Mouse (Mus musculus) limb, embryonic 10.5 days (tissue): ENCODE results near the gene Shisa5. TPM values are rescaled to one million over a fixed set of nuclear protein-coding genes. Genes with fewer than 3 reads are reported as not detected.

ENCODE experiments used
- DNase-seq: peaks from one replicate; pipeline ENCODE4 v3.0.0-alpha.2; 2017; ENCODE audit warnings: low spot score
- H3K27ac ChIP-seq: fragments of 300-500 bp; sonication (generic); 2 replicates; pipeline ENCODE4 v1.5.1; 2016; ENCODE audit warnings: mild to moderate bottlenecking
- H3K27me3 ChIP-seq: fragments of 300-500 bp; sonication (generic); 2 replicates; pipeline ENCODE4 v1.6.1; 2016; ENCODE audit warnings: low read depth, mild to moderate bottlenecking; ENCODE audit not compliant: poor library complexity, severe bottlenecking
- H3K36me3 ChIP-seq: fragments of 300-500 bp; sonication (generic); 2 replicates; pipeline ENCODE4 v1.6.1; 2016; ENCODE audit warnings: mild to moderate bottlenecking, moderate library complexity
- H3K4me1 ChIP-seq: fragments of 300-500 bp; sonication (generic); 2 replicates; pipeline ENCODE4 v1.6.1; 2016
- H3K4me3 ChIP-seq: fragments of 300-500 bp; sonication (generic); 2 replicates; pipeline ENCODE4 v1.5.1; 2016; ENCODE audit warnings: mild to moderate bottlenecking, moderate library complexity
- H3K9me3 ChIP-seq: fragments of 300-500 bp; sonication (generic); replicated peaks from 2 replicates; pipeline ENCODE4 v1.6.1; 2016; ENCODE audit warnings: mild to moderate bottlenecking
- WGBS: fragments of 180-500 bp; shearing (Covaris S2); methylation state at CpG from one replicate; pipeline ENCODE4 v1.1.7; 2016; 5-methylcytosine and 5-hydroxymethylcytosine counted together
- polyA plus RNA-seq: library from polyadenylated mRNA; unstranded; fragments of >200 nt; fragmentation: Nextera tagmentation; extraction: Ambion mirVana; gene quantifications from 2 replicates; pipeline ENCODE4 v1.2.1, GENCODE M21; 2016

Gene Shisa5
- polyA plus RNA-seq, 1 experiment from 2014 or later, result 44.4 TPM

DNA sequence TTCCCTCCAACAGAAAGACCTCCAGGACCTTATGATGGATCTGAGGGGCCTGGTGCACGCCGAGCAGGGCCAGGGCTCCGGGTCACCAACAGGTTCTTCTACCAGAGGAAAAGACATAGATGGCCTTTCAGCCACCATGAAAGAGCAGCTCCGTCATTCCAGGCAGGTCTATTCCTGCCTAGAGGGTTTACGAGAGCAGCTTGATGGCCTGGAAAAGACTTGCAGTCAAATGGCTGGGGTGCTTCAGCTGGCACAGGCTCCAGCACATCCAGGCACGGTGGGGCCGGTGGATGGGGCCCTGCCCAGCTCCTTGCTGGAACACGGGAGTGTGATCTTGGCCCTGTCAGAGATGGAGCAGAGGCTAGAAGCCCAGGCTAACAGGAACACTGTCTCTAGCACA is 53.4 kb downstream of the Shisa5 start:
- DNase-seq, result no peak
- H3K27me3 ChIP-seq, result no peaks in the 10 kb centered on the region
- H3K4me1 ChIP-seq, result peaks cover 36% of the 10 kb centered on the region
- H3K4me3 ChIP-seq, result no peak overlapping the region
- 86% methylated on average over 8 of the region's 8 CpGs for WGBS
- H3K36me3 ChIP-seq, result peaks cover 33% of the 10 kb centered on the region
- H3K9me3 ChIP-seq, result no peaks in the 10 kb centered on the region
- H3K27ac ChIP-seq, result no peak overlapping the region

DNA sequence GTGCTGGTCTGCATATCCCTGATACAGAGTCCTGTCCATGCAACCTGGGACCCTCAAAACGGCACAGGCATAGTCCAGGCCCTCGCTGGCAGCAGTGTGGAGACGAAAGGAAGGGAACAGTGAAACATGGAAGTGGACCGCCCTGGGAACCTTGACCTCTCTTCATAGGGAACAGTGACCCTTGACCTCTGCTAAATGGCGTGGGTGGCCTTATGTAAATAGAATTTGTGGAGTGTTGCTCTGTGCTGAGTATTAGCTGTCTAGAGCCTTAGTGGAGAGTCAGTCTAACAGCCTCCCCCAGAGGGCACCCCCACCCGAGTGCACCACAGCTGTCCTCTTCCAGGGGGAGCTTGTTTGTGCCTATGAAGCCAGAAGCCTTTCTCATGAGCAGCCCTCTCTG is 54.4 kb downstream of the Shisa5 start:
- Histone ChIP-seq H3K9me3 (no peaks in the 10 kb centered on the region), H3K27me3 (no peaks in the 10 kb centered on the region), H3K4me3 (no peak overlapping the region), H3K27ac (peak overlapping the region; percentile 33; the same call in 1 of the 2 replicates), H3K4me1 (peaks cover 46% of the 10 kb centered on the region), H3K36me3 (peaks cover 34% of the 10 kb centered on the region)
- DNase-seq, result no peak
- 52% methylated on average over 6 of the region's 6 CpGs for WGBS

DNA sequence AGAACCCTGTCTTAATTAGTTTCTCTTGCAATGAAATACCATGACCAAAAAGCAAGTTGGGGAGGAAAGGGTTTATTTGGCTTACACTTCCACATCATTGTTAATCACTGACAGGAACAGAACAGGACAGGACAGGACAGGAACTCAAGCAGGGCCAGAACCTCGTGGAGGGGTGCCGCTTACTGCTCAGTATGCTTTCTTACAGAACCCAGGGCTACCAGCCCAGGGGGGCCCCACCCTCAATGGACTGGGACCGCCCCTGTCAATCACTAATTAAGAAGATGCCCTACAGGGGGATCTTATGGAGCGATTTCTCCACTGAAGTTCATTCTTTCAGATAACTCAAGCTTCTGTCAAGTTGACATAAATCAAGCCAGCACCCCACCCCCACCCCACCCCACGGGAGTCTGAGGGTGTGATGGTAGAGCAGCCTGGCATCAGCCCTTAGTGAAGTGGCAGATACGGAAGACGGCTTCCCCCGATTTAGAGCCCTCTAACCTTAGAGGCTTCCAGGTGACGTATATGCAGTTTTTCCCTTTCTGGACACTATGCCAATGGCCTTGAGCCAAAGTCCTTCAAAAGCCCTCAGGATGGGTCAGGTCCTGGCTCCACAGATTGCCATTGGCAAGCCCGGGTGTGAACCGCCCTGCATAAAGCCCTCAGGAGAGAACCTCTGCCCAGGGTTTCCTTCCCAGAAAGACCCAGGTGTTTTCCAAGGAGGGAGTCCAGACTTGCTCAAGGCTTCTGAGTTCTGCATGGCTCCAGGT is 55.6 kb downstream of the Shisa5 start:
- no peaks in the 10 kb centered on the region for H3K9me3 ChIP-seq
- peaks cover 40% of the 10 kb centered on the region for H3K36me3 ChIP-seq
- 14% methylated on average over 11 of the region's 11 CpGs for WGBS
- H3K4me3 ChIP-seq, result peak overlapping the region; percentile 81
- H3K27me3 ChIP-seq, result no peaks in the 10 kb centered on the region
- peak overlapping the region; percentile 100 for H3K27ac ChIP-seq
- no peak for DNase-seq
- H3K4me1 ChIP-seq, result peaks cover 54% of the 10 kb centered on the region

DNA sequence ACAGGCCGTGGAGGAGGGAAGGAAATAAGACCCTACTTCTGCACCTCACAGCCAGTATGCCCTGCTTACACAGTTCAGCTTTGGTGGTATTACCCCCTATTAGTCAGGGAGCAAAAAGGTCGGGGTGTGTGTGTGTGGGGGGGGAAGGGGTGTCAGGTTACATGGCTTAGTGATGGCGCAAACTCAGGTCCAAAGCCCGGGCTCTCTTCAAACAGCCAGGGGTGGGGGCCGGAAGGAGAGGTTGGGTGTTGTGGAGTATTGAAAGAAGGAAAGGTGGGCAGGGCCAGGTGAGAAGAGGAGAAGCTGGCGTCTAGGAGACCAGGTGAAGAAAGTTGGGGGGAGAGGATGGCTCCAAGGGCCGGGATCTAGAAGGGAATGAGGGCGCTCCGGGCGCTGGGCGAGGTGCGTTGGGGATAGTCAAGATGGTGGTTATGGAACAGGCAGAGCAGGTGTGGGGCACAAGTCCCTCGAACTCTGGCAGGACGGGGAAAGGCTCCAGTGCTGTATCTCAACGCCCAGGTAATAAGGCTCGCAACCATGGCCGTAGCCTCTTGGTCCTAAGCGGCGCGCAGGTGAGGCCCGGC is 56.3 kb downstream of the Shisa5 start:
- peak overlapping the region; percentile 100 for H3K27ac ChIP-seq
- peaks cover 44% of the 10 kb centered on the region for H3K36me3 ChIP-seq
- DNase-seq, result peak; percentile 81
- peaks cover 58% of the 10 kb centered on the region for H3K4me1 ChIP-seq
- H3K4me3 ChIP-seq, result peak overlapping the region; percentile 81
- no peaks in the 10 kb centered on the region for H3K9me3 ChIP-seq
- under 1% methylated on average over 21 of the region's 21 CpGs for WGBS
- no peaks in the 10 kb centered on the region for H3K27me3 ChIP-seq

DNA sequence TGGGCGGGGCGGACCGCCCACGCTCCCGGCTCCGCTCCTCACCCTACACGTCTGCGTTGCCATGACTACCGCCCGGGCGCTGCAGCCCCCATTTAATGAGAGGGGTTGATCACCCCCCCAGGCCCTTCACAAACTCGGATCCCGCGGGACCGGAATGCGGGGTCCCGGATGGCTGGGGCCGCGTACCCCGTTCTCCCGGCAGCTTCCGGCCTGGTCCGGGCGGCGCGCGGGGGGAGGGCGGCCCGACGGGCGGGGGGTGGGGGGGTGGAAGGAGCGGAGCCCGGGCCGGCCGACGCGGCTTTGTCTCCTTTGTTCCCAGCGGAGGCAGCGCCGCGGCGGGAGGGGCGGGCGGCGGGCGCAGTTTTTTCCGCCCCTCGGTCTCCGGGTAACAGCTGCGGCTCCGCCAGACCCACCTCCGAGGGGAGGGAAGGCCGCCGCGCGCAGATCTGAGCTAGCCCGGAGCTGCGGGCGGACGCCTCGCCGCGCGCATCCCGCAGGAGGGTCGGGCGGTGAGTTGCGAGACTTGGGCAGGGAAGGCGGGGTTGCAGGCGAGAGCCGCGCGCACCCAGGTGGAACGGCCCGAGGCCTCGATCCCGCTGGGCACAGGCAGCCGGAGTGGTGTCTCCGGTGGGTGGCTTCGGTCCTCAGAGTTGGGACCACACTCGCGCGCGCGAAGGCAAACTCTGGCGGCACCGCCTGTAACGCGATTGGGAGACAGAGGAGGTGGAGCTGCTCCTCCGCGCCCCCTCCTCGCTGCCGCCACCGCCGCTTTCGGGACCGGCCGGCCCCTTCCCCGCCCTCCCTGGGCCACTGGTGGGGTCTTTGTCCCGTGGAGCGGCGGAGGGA is 57.0 kb downstream of the Shisa5 start, which contains the start of gene Plxnb1:
Plxnb1 (plus strand) TSS at position 253 of the 846 bp plus-strand sequence.
- H3K36me3 ChIP-seq, result peaks cover 45% of the 10 kb centered on the region
- peaks cover 58% of the 10 kb centered on the region for H3K4me1 ChIP-seq
- WGBS, result under 1% methylated on average over 91 of the region's 102 CpGs

DNA sequence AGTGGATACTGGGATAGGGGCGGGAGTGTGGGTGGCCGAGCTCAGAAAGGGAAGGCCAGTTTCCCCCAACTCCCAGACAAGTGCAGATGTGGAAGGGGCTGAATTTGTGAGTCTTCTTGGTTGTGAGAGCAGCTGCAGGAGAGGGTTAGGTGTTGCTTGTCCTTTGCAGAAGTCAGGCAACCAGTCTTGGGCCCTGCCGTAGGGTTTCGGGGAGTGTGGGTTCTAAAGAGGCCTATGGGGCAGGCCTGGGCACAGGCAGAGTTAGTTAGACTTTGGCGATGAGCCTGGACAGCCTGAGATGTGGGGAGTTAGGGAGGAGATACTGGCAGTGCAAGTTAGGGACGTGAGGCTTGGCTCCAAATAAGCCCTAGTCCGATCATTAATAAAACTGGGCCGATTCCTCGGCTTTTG is 57.9 kb downstream of the Shisa5 start:
- H3K4me1 ChIP-seq, result peaks cover 58% of the 10 kb centered on the region
- H3K27me3 ChIP-seq, result no peaks in the 10 kb centered on the region
- WGBS, result 33% methylated on average over 9 of the region's 9 CpGs
- H3K9me3 ChIP-seq, result no peaks in the 10 kb centered on the region
- peaks cover 45% of the 10 kb centered on the region for H3K36me3 ChIP-seq
- DNase-seq, result peak; percentile 57
- H3K4me3 ChIP-seq, result peak overlapping the region; percentile 81
- H3K27ac ChIP-seq, result peak overlapping the region; percentile 100

More for the DNA sequence above, 57.0 kb downstream of the Shisa5 start, which contains the start of gene Plxnb1:
- peak within 1 kb of the TSS; percentile 100 for H3K27ac ChIP-seq
- H3K9me3 ChIP-seq, result no peaks in the 10 kb centered on the region
- peak within 1 kb of the TSS; percentile 81 for H3K4me3 ChIP-seq
- peak; percentile 90 for DNase-seq
- no peaks in the 10 kb centered on the region for H3K27me3 ChIP-seq

DNA sequence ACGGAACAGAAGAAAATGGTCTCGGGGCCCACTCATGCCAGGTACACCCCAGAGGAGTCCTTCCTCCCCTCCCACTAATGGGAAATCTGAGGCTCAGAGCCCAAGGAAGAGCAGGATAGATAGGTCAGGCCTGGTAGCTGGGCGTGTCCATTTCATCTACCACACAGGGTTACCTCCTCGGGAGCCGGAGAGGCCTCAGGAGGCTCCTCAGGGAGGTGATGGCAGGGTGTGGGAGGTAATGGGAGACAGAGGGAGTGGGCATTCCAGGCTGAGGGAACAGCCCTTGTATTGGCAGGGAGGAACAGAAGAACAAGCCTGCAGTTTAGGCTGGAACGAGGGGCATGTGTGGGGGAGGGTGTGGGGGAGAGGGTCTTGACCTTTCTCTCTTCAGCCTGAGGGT is 58.5 kb downstream of the Shisa5 start:
- Histone ChIP-seq H3K27me3 (no peaks in the 10 kb centered on the region), H3K27ac (peak overlapping the region; percentile 100), H3K4me1 (peaks cover 58% of the 10 kb centered on the region), H3K36me3 (peaks cover 45% of the 10 kb centered on the region), H3K9me3 (no peaks in the 10 kb centered on the region), H3K4me3 (peak overlapping the region; percentile 81)
- DNase-seq, result no peak
- 44% methylated on average over 6 of the region's 6 CpGs for WGBS

DNA sequence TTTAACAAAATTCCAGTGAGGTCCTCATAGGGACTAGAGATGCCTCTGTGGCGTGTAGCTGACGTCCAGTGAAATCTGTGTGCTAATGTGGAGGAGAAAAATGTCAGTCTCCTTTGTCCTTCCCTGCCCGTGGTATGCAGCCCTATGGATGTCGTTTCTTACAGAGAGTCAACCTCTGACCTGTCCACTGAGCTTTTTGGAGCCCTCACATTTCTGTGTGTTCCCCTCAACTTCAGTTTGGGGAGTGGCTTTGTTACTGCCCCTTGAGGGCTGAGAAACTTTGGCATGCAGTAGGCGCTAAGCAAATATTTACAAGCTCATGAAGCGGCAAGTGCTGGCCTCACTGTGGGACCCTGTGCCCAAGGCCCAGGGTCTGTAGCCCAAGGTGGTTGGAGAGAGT is 58.9 kb downstream of the Shisa5 start:
- no peak for DNase-seq
- 63% methylated on average over 6 of the region's 6 CpGs for WGBS
- H3K27ac ChIP-seq, result peak overlapping the region; percentile 100
- H3K9me3 ChIP-seq, result no peaks in the 10 kb centered on the region
- peak overlapping the region; percentile 81 for H3K4me3 ChIP-seq
- H3K27me3 ChIP-seq, result no peaks in the 10 kb centered on the region
- peaks cover 58% of the 10 kb centered on the region for H3K4me1 ChIP-seq
- peaks cover 46% of the 10 kb centered on the region for H3K36me3 ChIP-seq

DNA sequence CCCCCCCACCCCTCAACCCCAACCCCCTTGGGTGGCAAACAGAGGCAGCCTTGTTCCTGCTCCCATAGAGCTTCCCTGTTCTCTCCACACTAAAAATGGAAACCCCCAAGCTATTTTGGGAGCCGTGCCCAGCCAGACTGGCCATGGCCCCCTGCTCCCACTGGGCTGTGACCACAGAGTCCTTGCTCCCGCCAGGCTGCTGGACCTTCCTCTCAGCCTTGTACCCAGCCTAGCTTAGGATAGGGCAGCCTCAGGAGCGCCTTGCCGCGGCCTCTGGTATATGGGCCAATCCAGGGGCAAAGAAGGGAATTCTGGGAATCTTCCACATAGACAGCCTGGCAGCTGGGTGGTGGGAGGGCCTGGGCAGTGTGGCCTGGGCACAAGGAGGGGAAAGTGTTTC is 59.5 kb downstream of the Shisa5 start:
- 82% methylated on average over 5 of the region's 5 CpGs for WGBS
- H3K4me1 ChIP-seq, result peaks cover 53% of the 10 kb centered on the region
- H3K27ac ChIP-seq, result peak overlapping the region; percentile 100

DNA sequence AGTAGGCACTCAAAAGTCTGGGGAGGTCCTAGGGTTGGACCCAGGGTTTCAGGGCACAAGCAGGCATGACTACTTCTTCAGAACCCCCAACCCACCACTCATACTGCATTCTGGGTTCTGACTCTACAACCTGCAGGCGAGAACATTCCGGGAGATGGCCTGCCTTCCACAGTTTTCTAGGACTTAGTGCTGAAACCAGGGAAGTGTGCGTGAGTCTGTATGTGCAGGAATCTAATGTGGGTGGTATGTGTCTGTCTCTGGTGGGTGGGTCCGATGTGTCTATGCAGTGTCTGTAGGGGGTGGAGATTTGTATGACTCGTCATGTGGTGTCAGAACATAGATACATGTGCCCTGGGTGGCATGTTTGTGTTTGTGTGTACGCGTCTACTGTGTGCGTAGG is 60.0 kb downstream of the Shisa5 start:
- WGBS, result 93% methylated on average over 8 of the region's 8 CpGs
- Histone ChIP-seq H3K4me3 (no peak overlapping the region), H3K36me3 (peaks cover 51% of the 10 kb centered on the region), H3K9me3 (no peaks in the 10 kb centered on the region), H3K4me1 (peaks cover 48% of the 10 kb centered on the region), H3K27me3 (no peaks in the 10 kb centered on the region), H3K27ac (peak overlapping the region; percentile 100; the same call in 1 of the 2 replicates)
- no peak for DNase-seq

More for the DNA sequence above, 59.5 kb downstream of the Shisa5 start:
- H3K4me3 ChIP-seq, result peak overlapping the region; percentile 81; the same call in 1 of the 2 replicates
- H3K27me3 ChIP-seq, result no peaks in the 10 kb centered on the region
- H3K36me3 ChIP-seq, result peaks cover 48% of the 10 kb centered on the region
- H3K9me3 ChIP-seq, result no peaks in the 10 kb centered on the region
- DNase-seq, result no peak

DNA sequence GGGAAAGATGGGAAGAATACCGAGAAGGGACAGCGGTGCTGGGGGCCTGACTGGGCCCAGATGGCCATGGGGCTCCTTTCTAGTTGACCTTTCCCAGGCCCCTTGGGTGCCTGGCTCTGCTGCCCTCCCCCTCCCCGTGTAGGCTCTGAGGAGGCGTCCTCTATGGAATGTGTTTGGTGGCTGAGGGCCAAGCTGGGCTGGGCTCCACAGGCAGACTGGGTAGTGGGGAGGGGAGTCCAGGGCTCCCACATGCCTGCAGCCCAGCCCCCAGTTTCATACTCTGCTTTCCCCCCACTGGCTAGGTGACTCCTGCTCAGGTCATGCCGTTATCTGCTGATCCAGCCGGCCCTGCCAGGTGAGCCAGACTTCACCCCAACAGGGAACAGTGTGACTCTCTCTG is 60.6 kb downstream of the Shisa5 start:
- Histone ChIP-seq H3K27me3 (no peaks in the 10 kb centered on the region), H3K36me3 (peaks cover 57% of the 10 kb centered on the region), H3K9me3 (no peaks in the 10 kb centered on the region), H3K4me1 (peaks cover 45% of the 10 kb centered on the region), H3K4me3 (no peak overlapping the region), H3K27ac (peak overlapping the region; percentile 16; the same call in 1 of the 2 replicates)
- no peak for DNase-seq
- WGBS, result 74% methylated on average over 6 of the region's 6 CpGs

DNA sequence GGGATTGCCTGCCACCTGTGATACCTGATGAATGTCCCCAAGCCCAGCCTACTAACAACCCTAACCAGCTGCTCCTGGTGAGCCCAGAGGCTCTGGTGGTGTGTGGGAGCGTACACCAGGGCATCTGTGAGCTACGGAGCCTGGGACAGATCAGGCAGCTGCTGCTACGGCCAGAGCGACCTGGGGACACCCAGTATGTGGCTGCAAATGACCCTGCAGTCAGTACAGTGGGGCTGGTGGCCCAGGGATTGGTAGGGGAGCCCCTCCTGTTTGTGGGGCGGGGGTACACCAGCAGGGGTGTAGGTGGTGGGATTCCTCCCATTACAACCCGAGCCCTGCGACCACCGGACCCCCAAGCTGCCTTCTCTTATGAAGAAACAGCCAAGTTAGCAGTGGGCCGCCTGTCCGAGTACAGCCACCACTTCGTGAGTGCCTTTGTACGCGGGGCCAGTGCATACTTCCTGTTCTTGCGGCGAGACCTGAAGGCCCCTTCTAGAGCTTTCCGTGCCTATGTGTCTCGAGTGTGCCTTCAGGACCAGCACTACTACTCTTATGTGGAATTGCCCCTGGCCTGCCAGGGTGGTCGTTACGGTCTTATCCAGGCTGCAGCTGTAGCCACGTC is 62.1 kb downstream of the Shisa5 start:
- Histone ChIP-seq H3K4me3 (no peak overlapping the region), H3K27ac (no peak overlapping the region), H3K27me3 (no peaks in the 10 kb centered on the region), H3K4me1 (peaks cover 43% of the 10 kb centered on the region), H3K36me3 (peaks cover 71% of the 10 kb centered on the region), H3K9me3 (no peaks in the 10 kb centered on the region)
- no peak for DNase-seq
- WGBS, result 89% methylated on average over 20 of the region's 20 CpGs
